ENCODE assay signal across 14 mouse cellular contexts in genomic region chr17:83960821-83961220, GRCm38 (mm10).
DNase-seq lines count a peak whose midpoint lies in the region; ATAC-seq and TF ChIP-seq lines count a peak whose summit lies in the region.
"Had no signal": no experiment of that assay in that cellular context is flagged by ENCODE, and none has a peak within 500 bp of the region (broad histone marks: within the 10 kb centered on the region; RNA-seq: fewer than 3 reads in every experiment).

No protein-coding gene starts in this region.

- no peak overlapping the region for H3K4me3 ChIP-seq in hindbrain, embryonic 10.5 days
- H3K4me3 ChIP-seq in hindbrain, embryonic 13.5 days = no peak overlapping the region
- no peak overlapping the region for H3K4me3 ChIP-seq in liver, embryonic 15.5 days (replicated peaks)
- H3K4me3 ChIP-seq in liver, embryonic 11.5 days (ENCODE audit: low read depth, low read length) = no peak overlapping the region
- no peak overlapping the region for H3K4me3 ChIP-seq in embryonic facial prominence, embryonic 15.5 days (replicated peaks)
- H3K4me3 ChIP-seq in stomach, embryonic 15.5 days (replicated peaks) = no peak overlapping the region
- H3K4me3 ChIP-seq in midbrain, postnatal 0 days (ENCODE audit: low read depth, low read length) = no peak overlapping the region
- H3K4me3 ChIP-seq: midbrain, embryonic 15.5 days had no signal

- H3K27ac ChIP-seq in hindbrain, embryonic 10.5 days = peak overlapping the region; percentile 67
- no peak overlapping the region for H3K27ac ChIP-seq in hindbrain, embryonic 13.5 days
- H3K27ac ChIP-seq in liver, embryonic 15.5 days (replicated peaks) = peak overlapping the region; percentile 49
- no peak overlapping the region for H3K27ac ChIP-seq in liver, embryonic 11.5 days (ENCODE audit: low read depth, low read length)
- 0 out of 2 replicates have a peak overlapping the region, but pooled peaks have one; percentile 0 for H3K27ac ChIP-seq in embryonic facial prominence, embryonic 15.5 days (replicated peaks)
- peak overlapping the region; percentile 81; the same call in 1 of the 2 replicates for H3K27ac ChIP-seq in stomach, embryonic 15.5 days
- no peak overlapping the region for H3K27ac ChIP-seq in midbrain, postnatal 0 days (ENCODE audit: low read depth, low read length)
- H3K27ac ChIP-seq: midbrain, embryonic 15.5 days had no signal

- TF ChIP-seq CTCF in midbrain, postnatal 0 days (IDR thresholded peaks at IDR 0.05) = no peak

- WGBS in hindbrain, embryonic 10.5 days = 78% methylated on average over 7 of the region's 7 CpGs
- WGBS in hindbrain, embryonic 13.5 days = 77% methylated on average over 7 of the region's 7 CpGs
- WGBS in liver, embryonic 15.5 days (ENCODE audit: insufficient replicate concordance) = 62% methylated on average over 7 of the region's 7 CpGs
- 67% methylated on average over 7 of the region's 7 CpGs for WGBS in liver, embryonic 11.5 days
- WGBS in embryonic facial prominence, embryonic 15.5 days = 77% methylated on average over 7 of the region's 7 CpGs
- WGBS in stomach, embryonic 15.5 days = 76% methylated on average over 7 of the region's 7 CpGs
- WGBS in midbrain, postnatal 0 days = 73% methylated on average over 7 of the region's 7 CpGs

- 0 out of 2 replicates have a peak, but pooled peaks cover 4% of the 10 kb centered on the region for H3K9me3 ChIP-seq in hindbrain, embryonic 10.5 days
- no peaks in the 10 kb centered on the region for H3K9me3 ChIP-seq in hindbrain, embryonic 13.5 days
- no peaks in the 10 kb centered on the region for H3K9me3 ChIP-seq in liver, embryonic 15.5 days (replicated peaks)
- no peaks in the 10 kb centered on the region for H3K9me3 ChIP-seq in liver, embryonic 11.5 days (ENCODE audit: control insufficient read depth, low read length)
- H3K9me3 ChIP-seq in embryonic facial prominence, embryonic 15.5 days (replicated peaks) = no peaks in the 10 kb centered on the region
- no peaks in the 10 kb centered on the region for H3K9me3 ChIP-seq in stomach, embryonic 15.5 days
- no peaks in the 10 kb centered on the region for H3K9me3 ChIP-seq in midbrain, postnatal 0 days (ENCODE audit: low read length)
- H3K9me3 ChIP-seq: midbrain, embryonic 15.5 days had no signal

- no peak for DNase-seq in hindbrain, embryonic 10.5 days (ENCODE audit: low spot score)
- no peak for DNase-seq in liver, embryonic 11.5 days (ENCODE audit: low spot score)
- DNase-seq in spleen, postnatal 36 days (ENCODE audit: low spot score in 2 of 2) = no peak
- no peak for DNase-seq in midbrain, postnatal 0 days (ENCODE audit: low spot score)
- DNase-seq: adrenal gland, postnatal 36 days; cerebellum, postnatal 14 days; kidney, postnatal 14 days; layer of hippocampus, postnatal 36 days; thymus, postnatal 4 days had no signal

- no peaks in the 10 kb centered on the region for H3K36me3 ChIP-seq in hindbrain, embryonic 10.5 days
- no peaks in the 10 kb centered on the region for H3K36me3 ChIP-seq in hindbrain, embryonic 13.5 days
- H3K36me3 ChIP-seq in liver, embryonic 15.5 days (replicated peaks) = no peaks in the 10 kb centered on the region
- H3K36me3 ChIP-seq in liver, embryonic 11.5 days (ENCODE audit: control insufficient read depth, insufficient read depth, low read length) = no peaks in the 10 kb centered on the region
- no peaks in the 10 kb centered on the region for H3K36me3 ChIP-seq in embryonic facial prominence, embryonic 15.5 days
- H3K36me3 ChIP-seq in stomach, embryonic 15.5 days = no peaks in the 10 kb centered on the region
- H3K36me3 ChIP-seq in midbrain, postnatal 0 days (ENCODE audit: insufficient read depth, low read length) = no peaks in the 10 kb centered on the region
- H3K36me3 ChIP-seq: midbrain, embryonic 15.5 days had no signal

- 0 out of 2 replicates have a peak, but pooled peaks cover 23% of the 10 kb centered on the region for H3K27me3 ChIP-seq in hindbrain, embryonic 10.5 days (ENCODE audit: insufficient read depth, poor library complexity, severe bottlenecking)
- peaks cover 7% of the 10 kb centered on the region; the same call in 1 of the 2 replicates for H3K27me3 ChIP-seq in hindbrain, embryonic 13.5 days
- H3K27me3 ChIP-seq in liver, embryonic 15.5 days = no peaks in the 10 kb centered on the region
- no peaks in the 10 kb centered on the region for H3K27me3 ChIP-seq in liver, embryonic 11.5 days (replicated peaks; ENCODE audit: control insufficient read depth, insufficient read depth, low read length)
- H3K27me3 ChIP-seq in embryonic facial prominence, embryonic 15.5 days = no peaks in the 10 kb centered on the region
- no peaks in the 10 kb centered on the region for H3K27me3 ChIP-seq in stomach, embryonic 15.5 days (replicated peaks)
- no peaks in the 10 kb centered on the region for H3K27me3 ChIP-seq in midbrain, postnatal 0 days (ENCODE audit: insufficient read depth, low read length)
- H3K27me3 ChIP-seq: midbrain, embryonic 15.5 days had no signal

- H3K4me2 ChIP-seq in hindbrain, embryonic 13.5 days = no peak overlapping the region
- no peak overlapping the region for H3K4me2 ChIP-seq in liver, embryonic 15.5 days
- no peak overlapping the region for H3K4me2 ChIP-seq in liver, embryonic 11.5 days
- H3K4me2 ChIP-seq in embryonic facial prominence, embryonic 15.5 days (replicated peaks) = no peak overlapping the region
- H3K4me2 ChIP-seq in stomach, embryonic 15.5 days = no peak overlapping the region
- no peak overlapping the region for H3K4me2 ChIP-seq in midbrain, postnatal 0 days (ENCODE audit: low read depth, low read length, poor library complexity, severe bottlenecking)
- H3K4me2 ChIP-seq: midbrain, embryonic 15.5 days had no signal

- H3K4me1 ChIP-seq in hindbrain, embryonic 10.5 days (replicated peaks) = peaks cover 86% of the 10 kb centered on the region
- peaks cover 45% of the 10 kb centered on the region for H3K4me1 ChIP-seq in hindbrain, embryonic 13.5 days (replicated peaks)
- H3K4me1 ChIP-seq in liver, embryonic 15.5 days (replicated peaks) = peaks cover 87% of the 10 kb centered on the region
- peaks cover 69% of the 10 kb centered on the region for H3K4me1 ChIP-seq in liver, embryonic 11.5 days (replicated peaks; ENCODE audit: control insufficient read depth, insufficient read depth, low read length)
- H3K4me1 ChIP-seq in embryonic facial prominence, embryonic 15.5 days = peaks cover 72% of the 10 kb centered on the region
- peaks cover 75% of the 10 kb centered on the region for H3K4me1 ChIP-seq in stomach, embryonic 15.5 days
- no peaks in the 10 kb centered on the region for H3K4me1 ChIP-seq in midbrain, postnatal 0 days (ENCODE audit: insufficient read depth, low read length)

- no peak overlapping the region for H3K9ac ChIP-seq in hindbrain, embryonic 13.5 days
- H3K9ac ChIP-seq in liver, embryonic 15.5 days = no peak overlapping the region
- H3K9ac ChIP-seq in liver, embryonic 11.5 days (ENCODE audit: low read depth, low read length) = no peak overlapping the region
- H3K9ac ChIP-seq in embryonic facial prominence, embryonic 15.5 days = no peak overlapping the region
- H3K9ac ChIP-seq in stomach, embryonic 15.5 days = no peak overlapping the region
- H3K9ac ChIP-seq in midbrain, postnatal 0 days (replicated peaks; ENCODE audit: low read length, poor library complexity, severe bottlenecking) = no peak overlapping the region
- H3K9ac ChIP-seq: midbrain, embryonic 15.5 days had no signal

- no peak for ATAC-seq in hindbrain, embryonic 13.5 days (ENCODE audit: low FRiP score)
- ATAC-seq in liver, embryonic 15.5 days (ENCODE audit: insufficient read depth) = no peak
- no peak for ATAC-seq in liver, embryonic 11.5 days (replicated peaks; ENCODE audit: low FRiP score)
- ATAC-seq in embryonic facial prominence, embryonic 15.5 days (ENCODE audit: insufficient number of reproducible peaks, low FRiP score, low TSS enrichment, low read depth) = no peak
- no peak for ATAC-seq in stomach, embryonic 15.5 days (ENCODE audit: insufficient read depth, low FRiP score, low read depth)
- ATAC-seq in midbrain, postnatal 0 days (ENCODE audit: low FRiP score) = no peak
- ATAC-seq: midbrain, embryonic 15.5 days had no signal

Comparison
In these comparisons a context has a peak if more than half of its experiments do, and no peak if none do; other contexts are left out.
1. H3K27ac ChIP-seq: peak in hindbrain, embryonic 10.5 days (single experiment), liver, embryonic 15.5 days (single experiment), embryonic facial prominence, embryonic 15.5 days (single experiment) and stomach, embryonic 15.5 days (single experiment); none in hindbrain, embryonic 13.5 days (single experiment), liver, embryonic 11.5 days (single experiment) and midbrain, postnatal 0 days (single experiment).